Mouse (Mus musculus) heart, postnatal 0 days (tissue): Measurements from ENCODE around the gene Ccdc146.

Experiments
- CTCF ChIP-seq: IDR thresholded peaks from 2 replicates; pipeline ENCODE4 v1.5.1; 2016; ENCODE audit warnings: antibody characterized with exemption, control low read depth, low read depth
- EP300 ChIP-seq: IDR thresholded peaks from 2 replicates; pipeline ENCODE4 v1.6.1; 2016; ENCODE audit warnings: antibody characterized with exemption, low read depth

- TF ChIP-seq EP300 (no peak), CTCF (no peak)
These were observed 61.1 kb downstream of the Ccdc146 start for GRCm38 (mm10) chr5:21363343-21363742.
